Comparison of ENCODE assay signal across 9 mouse cellular contexts in genomic region chr2:134864985-134865645, GRCm38 (mm10).
A peak's percentile ranks its signal among the peaks of the same experiment; 100 is the strongest.
DNase-seq lines count a peak whose midpoint lies in the region; ATAC-seq and TF ChIP-seq lines count a peak whose summit lies in the region.
"Had no signal": no experiment of that assay in that cellular context is flagged by ENCODE, and none has a peak within 500 bp of the region (broad histone marks: within the 10 kb centered on the region; RNA-seq: fewer than 3 reads in every experiment).

No protein-coding gene starts in this region.

- H3K4me3 ChIP-seq in intestine, embryonic 16.5 days (ENCODE audit: low read length), result no peak overlapping the region
- H3K4me3 ChIP-seq in intestine, embryonic 15.5 days (replicated peaks), result no peak overlapping the region
- H3K4me3 ChIP-seq in thymus, adult 2 months (ENCODE audit: control insufficient read depth, insufficient read depth, low read length), result no peak overlapping the region
- no peak overlapping the region for H3K4me3 ChIP-seq in hindbrain, embryonic 14.5 days (replicated peaks; ENCODE audit: low read length)
- no peak overlapping the region for H3K4me3 ChIP-seq in midbrain, embryonic 10.5 days
- H3K4me3 ChIP-seq: myocyte had no signal

- no peaks in the 10 kb centered on the region for H3K4me1 ChIP-seq in intestine, embryonic 16.5 days (ENCODE audit: control insufficient read depth, insufficient read depth, low read length)
- no peaks in the 10 kb centered on the region for H3K4me1 ChIP-seq in intestine, embryonic 15.5 days (replicated peaks)
- no peaks in the 10 kb centered on the region for H3K4me1 ChIP-seq in thymus, adult 2 months (replicated peaks; ENCODE audit: control insufficient read depth, insufficient read depth, low read length)
- H3K4me1 ChIP-seq in hindbrain, embryonic 14.5 days (replicated peaks; ENCODE audit: control insufficient read depth, insufficient read depth, low read length), result no peaks in the 10 kb centered on the region
- H3K4me1 ChIP-seq in midbrain, embryonic 10.5 days, result no peaks in the 10 kb centered on the region

- H3K36me3 ChIP-seq in intestine, embryonic 16.5 days (ENCODE audit: control insufficient read depth, insufficient read depth, low read length), result no peaks in the 10 kb centered on the region
- no peaks in the 10 kb centered on the region for H3K36me3 ChIP-seq in intestine, embryonic 15.5 days
- no peaks in the 10 kb centered on the region for H3K36me3 ChIP-seq in thymus, adult 2 months (ENCODE audit: control insufficient read depth, insufficient read depth, low read length)
- H3K36me3 ChIP-seq in hindbrain, embryonic 14.5 days (replicated peaks; ENCODE audit: control insufficient read depth, insufficient read depth), result no peaks in the 10 kb centered on the region
- H3K36me3 ChIP-seq in midbrain, embryonic 10.5 days, result no peaks in the 10 kb centered on the region

- no peak for TF ChIP-seq POLR2A in thymus, adult 2 months (IDR thresholded peaks at IDR 0.05; ENCODE audit: control insufficient read depth, extremely low read depth, insufficient read depth, low read length, poor library complexity)

- WGBS in intestine, embryonic 16.5 days, result 65% methylated on average over 7 of the region's 7 CpGs
- WGBS in intestine, embryonic 15.5 days, result 71% methylated on average over 7 of the region's 7 CpGs
- 86% methylated on average over 7 of the region's 7 CpGs for whole genome bisulfite sequencing in thymus, adult 2 months
- WGBS in hindbrain, embryonic 14.5 days, result 79% methylated on average over 7 of the region's 7 CpGs
- 91% methylated on average over 7 of the region's 7 CpGs for WGBS in midbrain, embryonic 10.5 days

- 0 out of 2 replicates have a peak, but pooled peaks have one; percentile 23 for ATAC-seq in intestine, embryonic 16.5 days
- ATAC-seq in intestine, embryonic 15.5 days, result no peak
- no peak for ATAC-seq in hindbrain, embryonic 14.5 days (ENCODE audit: low FRiP score)

- H3K27ac ChIP-seq in intestine, embryonic 16.5 days (ENCODE audit: low read length), result no peak overlapping the region
- no peak overlapping the region for H3K27ac ChIP-seq in intestine, embryonic 15.5 days
- H3K27ac ChIP-seq in thymus, adult 2 months (ENCODE audit: control insufficient read depth, insufficient read depth, low read length), result no peak overlapping the region
- H3K27ac ChIP-seq in hindbrain, embryonic 14.5 days, result no peak overlapping the region
- H3K27ac ChIP-seq in midbrain, embryonic 10.5 days (replicated peaks), result no peak overlapping the region

- H3K9ac ChIP-seq in intestine, embryonic 16.5 days (ENCODE audit: low read depth, low read length), result no peak overlapping the region
- H3K9ac ChIP-seq in intestine, embryonic 15.5 days, result no peak overlapping the region
- H3K9ac ChIP-seq in hindbrain, embryonic 14.5 days, result no peak overlapping the region

- no peaks in the 10 kb centered on the region for H3K27me3 ChIP-seq in intestine, embryonic 16.5 days (replicated peaks; ENCODE audit: control insufficient read depth, insufficient read depth, low read length)
- H3K27me3 ChIP-seq in intestine, embryonic 15.5 days (replicated peaks), result no peaks in the 10 kb centered on the region
- no peaks in the 10 kb centered on the region for H3K27me3 ChIP-seq in thymus, adult 2 months (ENCODE audit: control insufficient read depth, insufficient read depth, low read length)
- H3K27me3 ChIP-seq in hindbrain, embryonic 14.5 days (ENCODE audit: control insufficient read depth, insufficient read depth, low read length), result no peaks in the 10 kb centered on the region
- no peaks in the 10 kb centered on the region for H3K27me3 ChIP-seq in midbrain, embryonic 10.5 days (ENCODE audit: low read depth, poor library complexity, severe bottlenecking)

- no peaks in the 10 kb centered on the region for H3K9me3 ChIP-seq in intestine, embryonic 16.5 days (ENCODE audit: control insufficient read depth, low read length)
- H3K9me3 ChIP-seq in intestine, embryonic 15.5 days, result no peaks in the 10 kb centered on the region
- H3K9me3 ChIP-seq in hindbrain, embryonic 14.5 days (ENCODE audit: control insufficient read depth, low read length), result no peaks in the 10 kb centered on the region
- H3K9me3 ChIP-seq in midbrain, embryonic 10.5 days (replicated peaks), result no peaks in the 10 kb centered on the region

- DNase-seq in adrenal gland, adult 18-20 months (ENCODE audit: low spot score in 2 of 2), result peak; percentile 58 to 63
- DNase-seq in gastrocnemius, adult 18-20 months (ENCODE audit: low spot score), result peak; percentile 27
- peak; percentile 19 for DNase-seq in layer of hippocampus, adult 9-11 months
- no peak for DNase-seq in thymus, adult 2 months
- no peak for DNase-seq in hindbrain, embryonic 14.5 days (ENCODE audit: low spot score)
- DNase-seq in midbrain, embryonic 10.5 days (ENCODE audit: low spot score), result no peak

- no peak overlapping the region for H3K4me2 ChIP-seq in intestine, embryonic 16.5 days (ENCODE audit: low read depth, low read length)
- H3K4me2 ChIP-seq in intestine, embryonic 15.5 days (replicated peaks), result no peak overlapping the region
- H3K4me2 ChIP-seq in hindbrain, embryonic 14.5 days (replicated peaks), result no peak overlapping the region

- TF ChIP-seq CTCF in thymus, adult 2 months (IDR thresholded peaks at IDR 0.05; ENCODE audit: borderline replicate concordance, control insufficient read depth, extremely low read depth, insufficient read depth, low read length, poor library complexity), result no peak

Comparison
In these comparisons a context has a peak if more than half of its experiments do, and no peak if none do; other contexts are left out.
1. DNase-seq: peak in adrenal gland, adult 18-20 months (2 of 2), gastrocnemius, adult 18-20 months (single experiment) and layer of hippocampus, adult 9-11 months (single experiment); none in thymus, adult 2 months (single experiment), hindbrain, embryonic 14.5 days (single experiment) and midbrain, embryonic 10.5 days (single experiment).